Mouse (Mus musculus) embryonic fibroblast, embryonic 13.5 days (primary cell): ENCODE measurements around the gene Aldh4a1.

ENCODE experiments used
- CTCF ChIP-seq: IDR thresholded peaks from 2 replicates; pipeline ENCODE4 v1.5.1; 2011; ENCODE audit warnings: mild to moderate bottlenecking, control low read depth, low read length, moderate library complexity, borderline replicate concordance; ENCODE audit not compliant: insufficient read depth
- POLR2A ChIP-seq: IDR thresholded peaks from 2 replicates; pipeline ENCODE4 v1.6.1; 2011; ENCODE audit warnings: low read depth, mild to moderate bottlenecking, control low read depth, low read length, moderate library complexity

GRCm38 (mm10) chr4:139646916-139647315, 24.2 kb downstream of the Aldh4a1 start:
- no peak for TF ChIP-seq POLR2A
- no peak for TF ChIP-seq CTCF
